Mouse (Mus musculus) cerebellum, adult 2 months (tissue): ENCODE measurements around the gene Smtnl1.

ENCODE experiments used
- CTCF ChIP-seq: fragments of 200-500 bp; IDR thresholded peaks from 2 replicates; pipeline ENCODE4 v1.5.1; 2011; ENCODE audit warnings: low read depth, mild to moderate bottlenecking, control low read depth, low read length, moderate library complexity, borderline replicate concordance; ENCODE audit not compliant: insufficient read depth
- POLR2A ChIP-seq: fragments of 200-500 bp; IDR thresholded peaks from 2 replicates; pipeline ENCODE4 v1.6.1; 2011; ENCODE audit warnings: low read length, control low read depth, borderline replicate concordance; ENCODE audit not compliant: insufficient read depth

DNA sequence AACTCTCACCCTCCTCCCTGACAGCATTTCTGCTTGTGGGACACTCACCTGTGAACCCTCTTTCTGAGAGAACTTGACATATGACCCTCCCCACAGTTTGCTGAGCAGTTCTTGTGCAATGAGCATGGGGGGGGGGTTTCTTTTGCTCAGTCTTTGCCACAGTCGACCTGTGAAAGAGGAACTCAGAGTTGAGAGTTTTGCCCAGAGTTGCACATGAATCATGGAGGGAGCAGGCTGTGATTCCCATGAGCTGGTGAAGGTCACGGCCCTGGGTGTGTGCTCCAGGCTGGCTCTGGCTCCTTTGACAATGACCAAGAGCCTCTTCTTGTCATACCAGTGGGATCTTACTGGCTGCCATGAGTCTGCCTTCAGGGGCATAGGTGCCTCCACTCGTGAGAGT lies 39.8 kb upstream of the Smtnl1 start:
- no peak for TF ChIP-seq POLR2A
- no peak for TF ChIP-seq CTCF
